Mouse (Mus musculus): Measurements from ENCODE around the gene Fn1.

DNA sequence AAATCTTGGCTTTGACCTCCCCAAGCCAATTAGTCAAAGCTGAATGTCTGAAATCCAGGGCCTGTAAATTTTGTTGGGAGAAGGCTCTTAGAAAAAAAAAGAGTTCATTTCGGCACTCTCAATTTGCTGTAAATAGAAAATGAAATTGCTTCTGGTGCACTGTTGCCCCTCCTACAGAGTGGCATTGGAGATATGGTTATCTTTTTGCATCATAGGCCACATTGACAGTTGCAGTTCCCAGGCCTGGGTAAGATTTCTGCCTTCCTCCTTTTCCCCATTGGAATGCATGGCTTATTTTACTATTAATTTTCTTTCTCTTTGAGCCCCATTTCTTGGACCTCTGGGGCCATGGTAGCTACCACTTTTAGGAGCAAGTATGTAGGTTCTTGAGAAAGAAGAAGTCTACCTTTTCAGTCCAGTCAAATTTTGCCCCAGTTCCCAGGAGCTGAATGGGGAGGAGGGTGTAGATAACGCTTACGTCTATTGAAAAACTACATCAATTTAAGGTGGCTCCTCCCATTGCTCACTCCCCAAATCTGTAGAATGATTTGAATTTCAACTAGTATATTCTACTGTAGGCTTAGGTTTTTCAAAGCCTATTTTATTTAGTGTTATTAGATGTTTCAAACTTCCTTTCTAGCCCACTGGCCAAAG lies 35.4 kb upstream of the Fn1 start:
- TF ChIP-seq CTCF (IDR thresholded peaks at IDR 0.05; ENCODE audit: low read depth): no peak
- TF ChIP-seq EP300 (optimal IDR thresholded peaks at IDR 0.05): no peak
